Mouse (Mus musculus) liver, embryonic 14.5 days (tissue): ENCODE measurements at regions not wholly inside any gene's neighbourhood (a gene's known extent, or its start where the extent isn't known, plus 50 kb on each side); places are given as distances from the start of the nearest gene placed in this dataset.

ENCODE experiments used
- ATAC-seq: fragments of 200-750 bp; cut with Nextera tagmentation; 2 replicates; pipeline ENCODE4 v1.8.0; 2017; ENCODE audit warnings: moderate number of reproducible peaks, mild to moderate bottlenecking, moderate library complexity; ENCODE audit not compliant: insufficient read depth
- DNase-seq, 3 experiments: peaks; one replicate each; pipeline ENCODE4 v3.0.0-alpha.2; 2012 to 2013; ENCODE audit warnings: low read depth in 3 of 3, low spot score in 3 of 3
- H3K27ac ChIP-seq: fragments of 300-500 bp; sonication (generic); 2 replicates; pipeline ENCODE4 v1.5.1; 2014; ENCODE audit warnings: moderate library complexity, mild to moderate bottlenecking, control low read depth, inconsistent platforms
- H3K27me3 ChIP-seq: fragments of 300-500 bp; sonication (generic); 2 replicates; pipeline ENCODE4 v1.6.1; 2014; ENCODE audit warnings: mild to moderate bottlenecking, low read length, moderate library complexity; ENCODE audit not compliant: control insufficient read depth, insufficient read depth
- H3K36me3 ChIP-seq: fragments of 300-500 bp; sonication (generic); replicated peaks from 2 replicates; pipeline ENCODE4 v1.6.1; 2014; ENCODE audit warnings: low read depth; ENCODE audit not compliant: control insufficient read depth, insufficient read depth
- H3K4me1 ChIP-seq, 2 experiments: fragments of 200-500 bp in 1 of 2; fragments of 300-500 bp in 1 of 2; sonication (generic) in 1 of 2; replicated peaks; 2 replicates each; pipeline ENCODE4 v1.6.1; 2012 to 2014; ENCODE audit warnings: antibody characterized with exemption in 1 of 2, inconsistent platforms in 1 of 2, low read length in 1 of 2; ENCODE audit not compliant: control insufficient read depth in 2 of 2, insufficient read depth in 2 of 2
- H3K4me2 ChIP-seq: fragments of 300-500 bp; sonication (generic); 2 replicates; pipeline ENCODE4 v1.6.1; 2014; ENCODE audit warnings: low read depth, mild to moderate bottlenecking, control low read depth, moderate library complexity
- H3K4me3 ChIP-seq, 2 experiments: fragments of 200-500 bp in 1 of 2; fragments of 300-500 bp in 1 of 2; sonication (generic) in 1 of 2; 2 replicates each; pipeline ENCODE4 v1.5.1; 2012 to 2014; ENCODE audit warnings: low read depth in 2 of 2, low read length in 2 of 2, mild to moderate bottlenecking in 2 of 2, control low read depth in 1 of 2, inconsistent platforms in 1 of 2, moderate library complexity in 1 of 2; ENCODE audit not compliant: insufficient read depth in 1 of 2
- H3K9ac ChIP-seq: fragments of 300-500 bp; sonication (generic); replicated peaks from 2 replicates; pipeline ENCODE4 v1.6.1; 2014; ENCODE audit warnings: mild to moderate bottlenecking, control low read depth, moderate library complexity
- H3K9me3 ChIP-seq: fragments of 300-500 bp; sonication (generic); 2 replicates; pipeline ENCODE4 v1.6.1; 2016; ENCODE audit warnings: low read length, mixed read lengths; ENCODE audit not compliant: control insufficient read depth
- CTCF ChIP-seq: IDR thresholded peaks from 2 replicates; pipeline ENCODE4 v1.5.1; 2016; ENCODE audit warnings: antibody characterized with exemption, low read depth, control low read depth
- EP300 ChIP-seq: IDR thresholded peaks from 2 replicates; pipeline ENCODE4 v1.6.1; 2016; ENCODE audit warnings: antibody characterized with exemption, low read depth
- WGBS: fragments of 180-500 bp; shearing (Covaris S2); extraction: QIAGEN DNeasy Blood & Tissue Kit; methylation state at CpG from one replicate; pipeline ENCODE4 v1.1.7; 2014; ENCODE audit not compliant: insufficient replicate concordance; 5-methylcytosine and 5-hydroxymethylcytosine counted together

DNA sequence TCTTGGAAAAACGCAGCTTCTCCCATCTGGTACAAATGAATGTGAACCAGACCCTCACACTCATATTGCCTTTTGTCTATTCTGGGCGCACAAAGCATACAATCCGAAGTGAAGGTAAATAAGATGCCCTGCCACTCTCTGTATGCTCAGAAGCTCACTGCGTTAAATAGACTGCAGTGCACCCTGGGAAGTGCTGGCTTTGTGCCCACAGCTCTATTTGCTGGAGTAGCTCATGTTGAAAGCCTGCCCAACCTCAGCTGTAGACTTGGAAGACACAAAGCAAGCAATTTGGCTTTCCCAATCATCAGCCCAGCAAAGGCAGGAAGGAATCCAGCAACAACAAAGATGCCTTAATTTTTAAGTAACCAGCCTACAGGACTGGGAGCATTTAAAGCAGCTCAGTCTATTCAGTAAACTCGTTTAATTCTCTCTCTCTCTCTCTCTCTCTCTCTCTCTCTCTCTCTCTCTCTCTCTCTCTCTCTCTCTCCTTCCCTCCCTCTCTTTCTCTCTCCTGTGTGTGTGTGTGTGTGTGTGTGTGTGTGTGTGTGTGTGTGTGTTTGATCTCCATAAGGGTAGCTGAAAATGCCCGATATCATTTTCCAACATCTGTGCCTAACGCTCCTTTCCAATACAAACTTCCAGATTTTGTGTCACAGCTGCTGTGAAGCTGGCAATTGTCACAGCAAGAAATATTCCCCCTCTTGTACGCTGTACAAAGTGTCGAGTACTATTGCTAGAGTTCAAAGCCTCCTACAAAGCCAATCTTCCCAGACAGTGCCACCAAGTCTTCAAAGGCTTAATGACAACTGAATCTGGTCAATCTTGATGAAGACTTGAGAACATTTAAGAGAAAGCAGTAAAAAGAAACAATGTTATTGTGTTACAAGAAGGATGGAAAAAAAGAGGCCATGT is 650.5 kb upstream of the Fam241a start:
- Histone ChIP-seq H3K4me2 (no peak overlapping the region), H3K9me3 (no peaks in the 10 kb centered on the region), H3K27ac (no peak overlapping the region), H3K4me1 (no peaks in the 10 kb centered on the region), H3K9ac (no peak overlapping the region), H3K4me3 (no peak overlapping the region), H3K27me3 (no peaks in the 10 kb centered on the region), H3K36me3 (no peaks in the 10 kb centered on the region)
- WGBS, result 64% methylated on average over 9 of the region's 9 CpGs
- DNase-seq, result no peak
- no peak for TF ChIP-seq EP300
- TF ChIP-seq CTCF, result no peak
- ATAC-seq, result no peak

DNA sequence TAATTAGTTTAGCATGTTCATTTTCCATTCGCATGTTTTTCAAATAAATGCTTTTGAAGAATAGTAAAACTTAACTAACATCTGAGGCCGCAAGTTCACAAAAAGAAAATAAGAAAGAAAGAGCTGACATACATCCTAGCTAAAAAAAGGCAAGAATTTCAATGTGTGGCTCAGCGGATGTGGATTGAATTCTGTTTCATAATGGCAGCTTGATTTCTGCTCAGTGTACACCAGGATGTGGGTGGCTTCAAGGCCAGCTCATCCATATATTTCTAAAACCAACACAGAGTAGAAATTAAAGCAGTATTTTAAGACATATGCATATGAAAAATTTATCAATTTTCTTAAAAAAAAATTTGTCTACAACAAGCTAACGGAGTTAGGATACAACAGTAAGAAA is 629.3 kb upstream of the Fam241a start:
- ATAC-seq (no peak), DNase-seq (no peak)
- Histone ChIP-seq H3K9ac (no peak overlapping the region), H3K9me3 (no peaks in the 10 kb centered on the region), H3K4me3 (no peak overlapping the region), H3K36me3 (no peaks in the 10 kb centered on the region), H3K4me1 (no peaks in the 10 kb centered on the region), H3K27ac (no peak overlapping the region), H3K27me3 (no peaks in the 10 kb centered on the region), H3K4me2 (no peak overlapping the region)
- TF ChIP-seq EP300 (no peak), CTCF (no peak)
- WGBS, result 68% methylated on average over 4 of the region's 4 CpGs

DNA sequence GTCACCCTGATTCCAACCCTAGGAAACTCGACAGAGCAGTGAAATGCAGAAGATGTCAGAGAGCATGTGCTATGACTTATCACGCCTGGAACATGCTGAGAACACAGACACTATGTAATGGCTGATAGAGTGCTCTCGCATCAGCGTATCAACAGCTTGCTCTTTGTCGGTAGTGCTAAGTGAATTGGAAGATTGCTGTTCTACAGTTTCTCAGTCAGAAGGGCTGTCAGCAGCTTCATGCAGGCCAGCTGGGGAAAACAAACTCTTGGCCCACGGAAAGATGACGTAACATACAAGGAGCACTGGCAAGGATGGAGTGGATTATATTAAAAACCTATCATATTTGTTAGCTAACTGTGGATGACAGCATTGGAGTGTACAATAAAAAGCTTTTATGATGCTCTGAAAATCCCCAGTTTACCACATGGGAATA is 624.6 kb upstream of the Fam241a start:
- Histone ChIP-seq H3K4me2 (no peak overlapping the region), H3K27ac (no peak overlapping the region), H3K4me1 (no peaks in the 10 kb centered on the region), H3K9ac (no peak overlapping the region), H3K27me3 (no peaks in the 10 kb centered on the region), H3K36me3 (no peaks in the 10 kb centered on the region), H3K9me3 (no peaks in the 10 kb centered on the region), H3K4me3 (no peak overlapping the region)
- no peak for DNase-seq
- ATAC-seq, result no peak
- TF ChIP-seq CTCF (no peak), EP300 (no peak)
- WGBS, result 65% methylated on average over 7 of the region's 7 CpGs

DNA sequence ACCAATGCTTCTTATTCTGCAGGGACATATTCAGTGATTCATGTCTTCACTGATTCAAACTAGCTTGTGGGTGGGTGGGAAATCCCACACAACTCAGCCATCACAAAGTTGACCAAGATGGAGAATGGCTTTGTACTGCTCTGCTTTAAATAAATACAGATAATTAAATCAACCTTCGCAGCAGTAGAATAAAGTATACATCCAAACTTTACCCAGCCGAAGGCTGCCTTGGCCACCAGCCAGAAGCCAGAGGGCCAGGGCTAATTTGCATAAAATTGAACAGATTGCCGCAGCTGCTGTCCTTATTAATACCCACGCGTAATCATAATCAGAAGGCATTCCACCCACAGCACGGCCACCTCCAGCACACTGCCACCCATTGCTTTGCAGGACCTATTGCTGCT is 623.8 kb upstream of the Fam241a start:
- Histone ChIP-seq H3K27ac (no peak overlapping the region), H3K36me3 (no peaks in the 10 kb centered on the region), H3K9ac (no peak overlapping the region), H3K9me3 (no peaks in the 10 kb centered on the region), H3K4me1 (no peaks in the 10 kb centered on the region), H3K4me3 (no peak overlapping the region), H3K27me3 (no peaks in the 10 kb centered on the region), H3K4me2 (no peak overlapping the region)
- DNase-seq (no peak), ATAC-seq (no peak)
- no peak for TF ChIP-seq EP300
- no peak for TF ChIP-seq CTCF
- 71% methylated on average over 6 of the region's 6 CpGs for WGBS

DNA sequence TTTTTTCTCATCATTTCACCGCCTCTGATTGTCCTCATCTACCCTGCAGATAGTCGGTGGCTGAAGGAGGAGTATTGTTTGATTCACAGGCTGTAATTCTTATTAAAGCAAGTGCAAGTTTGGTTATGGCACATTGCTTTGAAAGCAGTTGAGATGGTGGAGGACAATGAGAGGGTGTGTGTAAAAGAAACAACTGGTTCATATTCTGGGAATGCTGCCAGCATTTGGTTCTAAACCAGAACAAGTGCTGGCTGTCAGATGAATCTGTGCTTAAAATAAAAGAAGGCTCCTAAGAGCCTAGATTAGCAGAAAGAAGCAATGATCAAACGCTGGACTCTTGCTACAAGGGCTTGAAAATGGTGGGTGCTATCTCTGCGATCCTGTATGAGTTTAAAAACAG is 622.7 kb upstream of the Fam241a start:
- H3K27ac ChIP-seq, result no peak overlapping the region
- TF ChIP-seq EP300, result no peak
- H3K9me3 ChIP-seq, result no peaks in the 10 kb centered on the region
- 54% methylated on average over 4 of the region's 4 CpGs for WGBS
- DNase-seq (no peak), ATAC-seq (no peak)
- H3K36me3 ChIP-seq, result no peaks in the 10 kb centered on the region
- H3K9ac ChIP-seq, result no peak overlapping the region
- H3K4me1 ChIP-seq, result no peaks in the 10 kb centered on the region
- H3K4me2 ChIP-seq, result no peak overlapping the region
- no peak overlapping the region for H3K4me3 ChIP-seq
- no peaks in the 10 kb centered on the region for H3K27me3 ChIP-seq
